Mouse (Mus musculus) neural tube, embryonic 14.5 days (tissue): ENCODE measurements around the gene Igsf21. TPM values are rescaled to one million over a fixed set of nuclear protein-coding genes. Genes with fewer than 3 reads are reported as not detected.
A peak's percentile ranks its signal among the peaks of the same experiment; 100 is the strongest.

ENCODE experiments used
- ATAC-seq: fragments of 200-750 bp; cut with Nextera tagmentation; 2 replicates; pipeline ENCODE4 v1.8.0; 2017; ENCODE audit warnings: low read depth, mild to moderate bottlenecking, moderate TSS enrichment, moderate library complexity
- H3K27ac ChIP-seq: fragments of 300-500 bp; sonication (generic); 2 replicates; pipeline ENCODE4 v1.5.1; 2014; ENCODE audit warnings: low read depth, mild to moderate bottlenecking, control low read depth, low read length, moderate library complexity, mixed read lengths
- H3K27me3 ChIP-seq: fragments of 300-500 bp; sonication (generic); 2 replicates; pipeline ENCODE4 v1.6.1; 2014; ENCODE audit warnings: low read length; ENCODE audit not compliant: control insufficient read depth, insufficient read depth
- H3K36me3 ChIP-seq: fragments of 300-500 bp; sonication (generic); 2 replicates; pipeline ENCODE4 v1.6.1; 2014; ENCODE audit warnings: low read length, mixed read lengths; ENCODE audit not compliant: control insufficient read depth, insufficient read depth
- H3K4me1 ChIP-seq: fragments of 300-500 bp; sonication (generic); 2 replicates; pipeline ENCODE4 v1.6.1; 2014; ENCODE audit warnings: low read length; ENCODE audit not compliant: control insufficient read depth, insufficient read depth
- H3K4me2 ChIP-seq: fragments of 300-500 bp; sonication (generic); 2 replicates; pipeline ENCODE4 v1.6.1; 2014; ENCODE audit warnings: mild to moderate bottlenecking, low read depth, low read length, control low read depth
- H3K4me3 ChIP-seq: fragments of 300-500 bp; sonication (generic); 2 replicates; pipeline ENCODE4 v1.5.1; 2014; ENCODE audit warnings: low read depth, low read length, control low read depth, mixed read lengths
- H3K9ac ChIP-seq: fragments of 300-500 bp; sonication (generic); replicated peaks from 2 replicates; pipeline ENCODE4 v1.6.1; 2014; ENCODE audit warnings: low read depth, mild to moderate bottlenecking, control low read depth, low read length, mixed read lengths
- H3K9me3 ChIP-seq: fragments of 300-500 bp; sonication (generic); 2 replicates; pipeline ENCODE4 v1.6.1; 2016; ENCODE audit warnings: low read length; ENCODE audit not compliant: control insufficient read depth
- WGBS: fragments of 180-500 bp; shearing (Covaris S2); extraction: QIAGEN DNeasy Blood & Tissue Kit; methylation state at CpG from one replicate; pipeline ENCODE4 v1.1.7; 2014; 5-methylcytosine and 5-hydroxymethylcytosine counted together
- polyA plus RNA-seq: library from polyadenylated mRNA; unstranded; fragments of >200 nt; fragmentation: Nextera tagmentation; extraction: Ambion mirVana; gene quantifications from 2 replicates; pipeline ENCODE4 v1.2.1, GENCODE M21; 2014

The Igsf21 gene
- polyA plus RNA-seq, 1 experiment from 2014 or later = 95.1 TPM

GRCm38 (mm10) chr4:140070331-140070652 lies 176.3 kb downstream of the Igsf21 start:
- H3K9ac ChIP-seq = no peak overlapping the region
- 0 out of 2 replicates have a peak overlapping the region, but pooled peaks have one; percentile 5 for H3K27ac ChIP-seq
- 0 out of 2 replicates have a peak, but pooled peaks cover 4% of the 10 kb centered on the region for H3K4me1 ChIP-seq
- ATAC-seq = no peak
- H3K36me3 ChIP-seq = no peaks in the 10 kb centered on the region
- WGBS = 41% methylated on average over 10 of the region's 10 CpGs
- no peak overlapping the region for H3K4me2 ChIP-seq
- no peaks in the 10 kb centered on the region for H3K9me3 ChIP-seq
- no peak overlapping the region for H3K4me3 ChIP-seq
- no peaks in the 10 kb centered on the region for H3K27me3 ChIP-seq

DNA sequence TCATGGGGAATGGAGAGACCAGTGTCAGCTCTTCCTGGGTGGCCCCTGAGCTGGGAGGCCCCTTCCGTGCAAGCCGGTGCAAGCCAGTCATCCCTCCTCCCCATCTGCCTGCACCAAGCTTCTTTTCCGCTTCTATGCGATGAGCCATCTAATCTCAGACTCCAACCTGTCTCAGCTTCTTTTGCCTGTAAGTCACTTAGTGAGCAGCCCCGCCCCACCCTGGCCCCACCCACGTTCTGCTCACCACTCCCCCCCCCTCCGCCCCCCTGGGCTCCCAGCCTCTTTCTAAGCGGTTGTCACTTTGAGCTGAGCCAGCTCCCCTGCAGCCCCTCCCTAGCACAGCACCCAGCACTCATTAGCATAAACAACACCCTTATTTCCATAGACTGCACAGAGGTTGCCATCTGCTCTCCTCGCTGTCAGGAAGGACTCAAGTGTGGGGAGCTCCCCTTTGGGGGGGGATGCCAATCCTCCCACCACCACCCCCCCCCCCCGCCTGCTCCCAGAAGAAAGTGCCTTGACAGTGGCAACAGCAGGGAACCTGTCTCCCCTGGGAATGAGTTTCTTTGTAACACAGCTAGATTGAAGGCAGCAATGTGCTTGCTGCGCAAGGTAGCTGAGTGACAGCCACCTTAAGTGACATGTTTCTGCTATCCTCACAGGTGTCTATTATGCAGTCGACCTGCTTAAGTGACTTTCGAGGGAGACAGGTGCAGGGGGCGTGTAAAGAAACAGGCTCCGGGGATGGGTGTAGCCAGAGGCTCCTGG lies 176.8 kb downstream of the Igsf21 start:
- H3K9me3 ChIP-seq = no peaks in the 10 kb centered on the region
- H3K4me3 ChIP-seq = no peak overlapping the region
- no peak overlapping the region for H3K4me2 ChIP-seq
- no peaks in the 10 kb centered on the region for H3K36me3 ChIP-seq
- no peaks in the 10 kb centered on the region for H3K27me3 ChIP-seq
- peak; percentile 83; the same call in 1 of the 2 replicates for ATAC-seq
- H3K27ac ChIP-seq = no peak overlapping the region
- 0 out of 2 replicates have a peak, but pooled peaks cover 4% of the 10 kb centered on the region for H3K4me1 ChIP-seq
- 11% methylated on average over 15 of the region's 15 CpGs for WGBS
- H3K9ac ChIP-seq = no peak overlapping the region

- WGBS = 93% methylated on average over 6 of the region's 6 CpGs
- H3K27me3 ChIP-seq = no peaks in the 10 kb centered on the region
- H3K4me3 ChIP-seq = no peak overlapping the region
- no peaks in the 10 kb centered on the region for H3K9me3 ChIP-seq
- no peak for ATAC-seq
- 0 out of 2 replicates have a peak, but pooled peaks cover 4% of the 10 kb centered on the region for H3K4me1 ChIP-seq
- H3K4me2 ChIP-seq = no peak overlapping the region
- no peak overlapping the region for H3K27ac ChIP-seq
- H3K36me3 ChIP-seq = no peaks in the 10 kb centered on the region
- H3K9ac ChIP-seq = no peak overlapping the region
Measured at GRCm38 (mm10) chr4:140068468-140068867, 178.1 kb downstream of the Igsf21 start.

DNA sequence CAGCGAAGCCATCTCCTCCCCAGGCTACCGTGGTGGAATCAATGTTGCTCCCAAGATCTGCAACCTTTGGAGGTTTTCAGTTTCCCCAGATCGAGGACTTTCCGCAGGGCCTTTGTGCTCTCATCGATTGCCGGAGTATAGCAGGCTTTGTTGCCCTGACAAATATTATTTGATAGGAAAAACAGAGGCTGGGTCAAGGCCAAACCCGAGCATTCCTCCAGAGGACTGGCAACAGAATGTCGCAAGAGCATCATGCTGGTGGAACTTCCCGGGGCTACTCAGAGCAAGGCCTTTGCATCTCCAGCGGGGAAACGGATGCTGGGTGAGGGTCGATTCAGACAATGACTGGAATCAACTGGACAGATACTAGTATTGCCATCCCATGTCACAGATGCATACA lies 180.6 kb downstream of the Igsf21 start:
- no peak for ATAC-seq
- Histone ChIP-seq H3K9me3 (no peaks in the 10 kb centered on the region), H3K27me3 (no peaks in the 10 kb centered on the region), H3K36me3 (no peaks in the 10 kb centered on the region), H3K4me2 (no peak overlapping the region), H3K4me3 (no peak overlapping the region), H3K9ac (no peak overlapping the region), H3K27ac (no peak overlapping the region), H3K4me1 (0 out of 2 replicates have a peak, but pooled peaks cover 4% of the 10 kb centered on the region)
- 91% methylated on average over 12 of the region's 12 CpGs for WGBS

GRCm38 (mm10) chr4:140063153-140063671 lies 183.4 kb downstream of the Igsf21 start:
- Histone ChIP-seq H3K9ac (no peak overlapping the region), H3K4me1 (no peaks in the 10 kb centered on the region), H3K4me2 (no peak overlapping the region), H3K27me3 (no peaks in the 10 kb centered on the region), H3K4me3 (no peak overlapping the region), H3K36me3 (no peaks in the 10 kb centered on the region), H3K9me3 (no peaks in the 10 kb centered on the region), H3K27ac (no peak overlapping the region)
- WGBS = 59% methylated on average over 13 of the region's 13 CpGs
- ATAC-seq = no peak

GRCm38 (mm10) chr4:140060251-140060650 lies 186.3 kb downstream of the Igsf21 start:
- Histone ChIP-seq H3K36me3 (no peaks in the 10 kb centered on the region), H3K4me3 (no peak overlapping the region), H3K4me1 (no peaks in the 10 kb centered on the region), H3K27ac (no peak overlapping the region), H3K9ac (no peak overlapping the region), H3K4me2 (no peak overlapping the region), H3K9me3 (no peaks in the 10 kb centered on the region), H3K27me3 (no peaks in the 10 kb centered on the region)
- no peak for ATAC-seq
- WGBS = 85% methylated on average over 5 of the region's 5 CpGs

DNA sequence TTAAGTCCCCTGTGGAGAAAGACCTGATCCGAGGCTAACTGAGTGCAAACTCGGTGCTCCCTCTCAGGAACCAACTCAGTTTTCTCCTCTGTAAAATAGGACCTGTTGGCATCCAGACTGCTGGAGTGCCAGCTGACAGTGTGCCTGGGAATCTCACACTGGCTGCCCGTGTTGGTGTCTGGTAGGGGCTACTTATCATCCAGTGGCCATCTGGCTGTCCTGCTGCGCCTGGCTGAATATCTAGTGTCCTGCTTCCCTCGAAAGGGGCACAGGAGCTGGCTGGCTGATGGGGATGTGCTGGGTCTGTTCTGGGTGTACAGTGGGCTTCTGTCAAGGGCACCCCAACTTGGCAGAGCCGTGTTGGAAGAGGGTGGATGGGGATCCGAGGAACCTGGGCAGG lies 193.5 kb downstream of the Igsf21 start:
- ATAC-seq = no peak
- H3K4me2 ChIP-seq = no peak overlapping the region
- 72% methylated on average over 7 of the region's 7 CpGs for WGBS
- H3K36me3 ChIP-seq = no peaks in the 10 kb centered on the region
- H3K9me3 ChIP-seq = no peaks in the 10 kb centered on the region
- no peak overlapping the region for H3K27ac ChIP-seq
- H3K4me1 ChIP-seq = no peaks in the 10 kb centered on the region
- H3K27me3 ChIP-seq = no peaks in the 10 kb centered on the region
- H3K4me3 ChIP-seq = no peak overlapping the region
- no peak overlapping the region for H3K9ac ChIP-seq

DNA sequence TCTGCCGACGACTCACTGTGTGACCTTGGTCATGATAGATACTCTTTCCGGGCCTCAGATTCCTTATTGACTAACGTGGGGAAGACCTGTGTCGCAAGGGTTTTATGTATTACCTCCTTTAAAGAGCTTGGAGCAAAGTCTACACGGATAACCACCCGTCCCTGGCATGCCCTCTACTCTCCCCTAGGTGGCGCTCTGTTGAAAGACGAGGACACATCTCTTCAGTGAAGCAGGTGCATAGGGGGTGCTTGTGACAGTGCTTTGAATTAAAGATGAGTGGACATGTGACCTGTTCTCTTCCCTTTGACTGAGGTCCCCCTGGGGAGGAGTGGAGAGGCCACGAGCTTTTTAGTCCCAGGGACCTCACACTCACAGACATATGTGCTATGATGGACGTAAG lies 194.0 kb downstream of the Igsf21 start:
- Histone ChIP-seq H3K27ac (no peak overlapping the region), H3K9me3 (no peaks in the 10 kb centered on the region), H3K4me1 (no peaks in the 10 kb centered on the region), H3K27me3 (no peaks in the 10 kb centered on the region), H3K36me3 (no peaks in the 10 kb centered on the region), H3K4me2 (no peak overlapping the region), H3K9ac (no peak overlapping the region), H3K4me3 (no peak overlapping the region)
- ATAC-seq = no peak
- 51% methylated on average over 11 of the region's 11 CpGs for WGBS

GRCm38 (mm10) chr4:140047807-140048362 lies 198.7 kb downstream of the Igsf21 start:
- 69% methylated on average over 10 of the region's 10 CpGs for WGBS
- Histone ChIP-seq H3K9ac (no peak overlapping the region), H3K36me3 (no peaks in the 10 kb centered on the region), H3K4me2 (no peak overlapping the region), H3K4me1 (no peaks in the 10 kb centered on the region), H3K27me3 (no peaks in the 10 kb centered on the region), H3K4me3 (no peak overlapping the region), H3K27ac (no peak overlapping the region), H3K9me3 (no peaks in the 10 kb centered on the region)
- no peak for ATAC-seq
